ENCODE assay signal across 26 mouse cellular contexts in genomic region chr9:75406121-75406520, GRCm38 (mm10). TPM values are rescaled to one million over a fixed set of nuclear protein-coding genes. Genes with fewer than 3 reads are reported as not detected.
A peak's percentile ranks its signal among the peaks of the same experiment; 100 is the strongest.
DNase-seq lines count a peak whose midpoint lies in the region; ATAC-seq and TF ChIP-seq lines count a peak whose summit lies in the region.
"Had no signal": no experiment of that assay in that cellular context is flagged by ENCODE, and none has a peak within 500 bp of the region (broad histone marks: within the 10 kb centered on the region; RNA-seq: fewer than 3 reads in every experiment).

No protein-coding gene starts in this region.

- H3K27ac ChIP-seq in heart, embryonic 12.5 days (ENCODE audit: poor library complexity, severe bottlenecking) = no peak overlapping the region; the same call in 1 of the 2 replicates
- H3K27ac ChIP-seq in lung, postnatal 0 days (ENCODE audit: low read length) = no peak overlapping the region; the same call in 1 of the 2 replicates
- H3K27ac ChIP-seq in small intestine, adult 2 months (ENCODE audit: insufficient read depth, low read depth, low read length) = peak overlapping the region; percentile 72
- H3K27ac ChIP-seq: hindbrain, embryonic 14.5 days; liver, embryonic 12.5 days; macrophage; midbrain, embryonic 13.5 days had no signal

- peak; percentile 88 for DNase-seq in heart, adult 11 months
- peak; percentile 42 for DNase-seq in lung, postnatal 36 days
- no peak for DNase-seq in lung, postnatal 0 days (ENCODE audit: low spot score)
- peak; percentile 33 for DNase-seq in adrenal gland, postnatal 10 days
- no peak for DNase-seq in frontal cortex, adult 2 months (ENCODE audit: extremely low spot score in 1 of 2, low spot score in 1 of 2)
- DNase-seq: B cell, adult 2 months; forebrain, postnatal 0 days; kidney, postnatal 36 days; lung, embryonic 14.5 days; spleen, adult 18-20 months; thymus, adult 2 months had no signal

- H3K9me3 ChIP-seq in heart, embryonic 12.5 days (replicated peaks) = no peaks in the 10 kb centered on the region
- no peaks in the 10 kb centered on the region for H3K9me3 ChIP-seq in lung, postnatal 0 days (ENCODE audit: low read length)
- H3K9me3 ChIP-seq: embryonic facial prominence, embryonic 15.5 days; liver, embryonic 12.5 days; midbrain, embryonic 13.5 days had no signal

- TF ChIP-seq POLR2A in small intestine, adult 2 months (IDR thresholded peaks at IDR 0.05; ENCODE audit: low read depth, low read length) = no peak

- H3K27me3 ChIP-seq in heart, embryonic 12.5 days (replicated peaks) = no peaks in the 10 kb centered on the region
- no peaks in the 10 kb centered on the region for H3K27me3 ChIP-seq in lung, postnatal 0 days (replicated peaks; ENCODE audit: insufficient read depth, low read length)
- H3K27me3 ChIP-seq in small intestine, adult 2 months (ENCODE audit: control insufficient read depth, insufficient read depth, low read length) = no peaks in the 10 kb centered on the region
- H3K27me3 ChIP-seq: embryonic facial prominence, embryonic 15.5 days; liver, embryonic 12.5 days; midbrain, embryonic 13.5 days had no signal

- no peak overlapping the region for H3K9ac ChIP-seq in heart, embryonic 12.5 days
- no peak overlapping the region for H3K9ac ChIP-seq in lung, postnatal 0 days (replicated peaks; ENCODE audit: low read depth)
- H3K9ac ChIP-seq: embryonic facial prominence, embryonic 15.5 days; forebrain, postnatal 0 days; hindbrain, embryonic 14.5 days; liver, embryonic 12.5 days; lung, embryonic 14.5 days; midbrain, embryonic 13.5 days had no signal

- no peak for TF ChIP-seq CTCF in lung, postnatal 0 days (IDR thresholded peaks at IDR 0.05)
- TF ChIP-seq CTCF in small intestine, adult 2 months (IDR thresholded peaks at IDR 0.05; ENCODE audit: extremely low read depth, insufficient read length, insufficient replicate concordance, low read depth, low read length) = no peak

- no peak for TF ChIP-seq EP300 in lung, postnatal 0 days (IDR thresholded peaks at IDR 0.05)

- WGBS in heart, embryonic 12.5 days = 72% methylated on average over 2 of the region's 2 CpGs
- WGBS in lung, postnatal 0 days = 76% methylated on average over 2 of the region's 2 CpGs
- WGBS in small intestine, adult 2 months = 56% methylated on average over 2 of the region's 2 CpGs

- no peak overlapping the region for H3K4me3 ChIP-seq in heart, embryonic 12.5 days
- no peak overlapping the region for H3K4me3 ChIP-seq in lung, postnatal 0 days (ENCODE audit: low read depth, low read length)
- no peak overlapping the region for H3K4me3 ChIP-seq in small intestine, adult 2 months (ENCODE audit: low read depth, low read length)
- H3K4me3 ChIP-seq: embryonic facial prominence, embryonic 15.5 days; liver, embryonic 12.5 days; midbrain, embryonic 13.5 days had no signal

- no peak overlapping the region for H3K4me2 ChIP-seq in heart, embryonic 12.5 days
- no peak overlapping the region for H3K4me2 ChIP-seq in lung, postnatal 0 days (replicated peaks; ENCODE audit: low read depth, low read length)
- H3K4me2 ChIP-seq: embryonic facial prominence, embryonic 15.5 days; liver, embryonic 12.5 days; lung, embryonic 14.5 days; midbrain, embryonic 13.5 days had no signal

- H3K4me1 ChIP-seq in heart, embryonic 12.5 days (replicated peaks) = peaks cover 67% of the 10 kb centered on the region
- H3K4me1 ChIP-seq in lung, postnatal 0 days (ENCODE audit: insufficient read depth, low read depth, low read length) = peaks cover 19% of the 10 kb centered on the region
- H3K4me1 ChIP-seq in small intestine, adult 2 months (ENCODE audit: control insufficient read depth, insufficient read depth, insufficient read length, low read length) = peaks cover 22% of the 10 kb centered on the region

- no peak for ATAC-seq in heart, embryonic 12.5 days (ENCODE audit: insufficient number of reproducible peaks, low FRiP score)
- ATAC-seq in lung, postnatal 0 days = no peak
- ATAC-seq: forebrain, postnatal 0 days; liver, embryonic 12.5 days; midbrain, embryonic 13.5 days had no signal

- no peaks in the 10 kb centered on the region for H3K36me3 ChIP-seq in heart, embryonic 12.5 days
- H3K36me3 ChIP-seq in lung, postnatal 0 days (ENCODE audit: insufficient read depth, low read length) = no peaks in the 10 kb centered on the region
- no peaks in the 10 kb centered on the region for H3K36me3 ChIP-seq in small intestine, adult 2 months (ENCODE audit: control insufficient read depth, insufficient read depth, low read length)
- H3K36me3 ChIP-seq: embryonic facial prominence, embryonic 15.5 days; liver, embryonic 12.5 days; midbrain, embryonic 13.5 days had no signal

RNA-seq across cellular contexts. Expression of gene Mapk6, which starts 3.7 kb away (rescaled TPM):
- polyA plus RNA-seq in heart, embryonic 12.5 days (2016; fragmentation: Nextera tagmentation; extraction: Ambion mirVana) = 66.9 and 68.4 TPM in 2 replicates
- 28.0 and 30.5 TPM in 2 replicates for polyA plus RNA-seq in lung, postnatal 0 days (2015; fragmentation: Nextera tagmentation; extraction: Ambion mirVana)
- 10 to 100 TPM; 34.6 to 35.1 TPM for total RNA-seq in adrenal gland, postnatal 10 days (2021)
- 7.6 and 28.9 TPM in 2 replicates for polyA plus RNA-seq in small intestine, adult 2 months (2012; rRNA removed)
- 32.2 and 34.6 TPM in 2 replicates for polyA plus RNA-seq in frontal cortex, adult 2 months (2012; rRNA removed)

RNA-seq across cellular contexts. Expression of gene Leo1, which starts 35.2 kb away (rescaled TPM):
- 33.8 and 37.0 TPM in 2 replicates for polyA plus RNA-seq in heart, embryonic 12.5 days (2016; fragmentation: Nextera tagmentation; extraction: Ambion mirVana)
- 17.0 and 19.3 TPM in 2 replicates for polyA plus RNA-seq in lung, postnatal 0 days (2015; fragmentation: Nextera tagmentation; extraction: Ambion mirVana)
- total RNA-seq in adrenal gland, postnatal 10 days (2021) = 10 to 100 TPM; 26.1 to 27.1 TPM
- polyA plus RNA-seq in small intestine, adult 2 months (2012; rRNA removed) = 1.7 and 2.8 TPM in 2 replicates
- 16.5 and 17.3 TPM in 2 replicates for polyA plus RNA-seq in frontal cortex, adult 2 months (2012; rRNA removed)

RNA-seq across cellular contexts. Expression of gene Bcl2l10, which starts 58.6 kb away (rescaled TPM):
- polyA plus RNA-seq in heart, embryonic 12.5 days (2016; fragmentation: Nextera tagmentation; extraction: Ambion mirVana) = not detected in 2 replicates
- 0.11 and 0.13 TPM in 2 replicates for polyA plus RNA-seq in lung, postnatal 0 days (2015; fragmentation: Nextera tagmentation; extraction: Ambion mirVana)
- under 1 TPM in 1 of 2 experiments, not detected in 1; 0.33 TPM for total RNA-seq in adrenal gland, postnatal 10 days (2021)
- polyA plus RNA-seq in small intestine, adult 2 months (2012; rRNA removed) = not detected in 2 replicates
- polyA plus RNA-seq in frontal cortex, adult 2 months (2012; rRNA removed) = 0.06 TPM in 1 of 2 replicates, not detected in the other
- total RNA-seq: forebrain, postnatal 0 days; gastrocnemius, adult 18-20 months; granulocyte monocyte progenitor cell, adult 5-6 weeks had no signal
- polyA plus RNA-seq: embryonic facial prominence, embryonic 15.5 days; forebrain, postnatal 0 days; heart, embryonic 16.5 days; hindbrain, embryonic 14.5 days; intestine, embryonic 14.5 days; kidney, embryonic 14.5 days; limb, embryonic 11.5 days; liver, embryonic 12.5 days; lung, embryonic 14.5 days; macrophage; midbrain, embryonic 13.5 days; neural tube, embryonic 14.5 days; stomach, embryonic 14.5 days; thymus, adult 2 months had no signal

Comparison
In these comparisons a context has a peak if more than half of its experiments do, and no peak if none do; other contexts are left out.
1. DNase-seq: peak in heart, adult 11 months (single experiment), lung, postnatal 36 days (single experiment) and adrenal gland, postnatal 10 days (single experiment); none in lung, postnatal 0 days (single experiment) and frontal cortex, adult 2 months (0 of 2).